Mouse (Mus musculus) kidney, embryonic 14.5 days (tissue): ENCODE results near the gene Slamf9. TPM values are rescaled to one million over a fixed set of nuclear protein-coding genes. Genes with fewer than 3 reads are reported as not detected.

ENCODE experiments used
- ATAC-seq: fragments of 200-750 bp; cut with Nextera tagmentation; 2 replicates; pipeline ENCODE4 v1.8.0; 2017; ENCODE audit warnings: moderate number of reproducible peaks, mild to moderate bottlenecking, moderate TSS enrichment, moderate library complexity; ENCODE audit not compliant: low FRiP score, low TSS enrichment
- H3K27ac ChIP-seq: fragments of 300-500 bp; sonication (generic); 2 replicates; pipeline ENCODE4 v1.5.1; 2014; ENCODE audit warnings: low read depth, mild to moderate bottlenecking, low read length, moderate library complexity, mixed read lengths
- H3K27me3 ChIP-seq: fragments of 300-500 bp; sonication (generic); 2 replicates; pipeline ENCODE4 v1.6.1; 2014; ENCODE audit warnings: mild to moderate bottlenecking, low read length; ENCODE audit not compliant: control insufficient read depth, insufficient read depth
- H3K36me3 ChIP-seq: fragments of 300-500 bp; sonication (generic); 2 replicates; pipeline ENCODE4 v1.6.1; 2014; ENCODE audit warnings: low read length, mixed read lengths; ENCODE audit not compliant: control insufficient read depth, insufficient read depth
- H3K4me1 ChIP-seq: fragments of 300-500 bp; sonication (generic); 2 replicates; pipeline ENCODE4 v1.6.1; 2014; ENCODE audit warnings: low read length, mixed read lengths; ENCODE audit not compliant: control insufficient read depth, insufficient read depth
- H3K4me2 ChIP-seq: fragments of 300-500 bp; sonication (generic); replicated peaks from 2 replicates; pipeline ENCODE4 v1.6.1; 2014; ENCODE audit warnings: low read depth, mild to moderate bottlenecking, low read length
- H3K4me3 ChIP-seq: fragments of 300-500 bp; sonication (generic); 2 replicates; pipeline ENCODE4 v1.5.1; 2014; ENCODE audit warnings: mild to moderate bottlenecking, low read length
- H3K9ac ChIP-seq: fragments of 300-500 bp; sonication (generic); 2 replicates; pipeline ENCODE4 v1.6.1; 2014; ENCODE audit warnings: low read depth, mild to moderate bottlenecking, low read length, moderate library complexity
- H3K9me3 ChIP-seq: fragments of 300-500 bp; sonication (generic); 2 replicates; pipeline ENCODE4 v1.6.1; 2016; ENCODE audit warnings: low read length; ENCODE audit not compliant: control insufficient read depth
- WGBS: fragments of 180-500 bp; shearing (Covaris S2); extraction: QIAGEN DNeasy Blood & Tissue Kit; methylation state at CpG from one replicate; pipeline ENCODE4 v1.1.7; 2014; 5-methylcytosine and 5-hydroxymethylcytosine counted together
- polyA plus RNA-seq: library from polyadenylated mRNA; unstranded; fragments of >200 nt; fragmentation: Nextera tagmentation; extraction: Ambion mirVana; gene quantifications from 2 replicates; pipeline ENCODE4 v1.2.1, GENCODE M21; 2014

Slamf9 gene
- 0.74 and 0.97 TPM in 2 replicates for polyA plus RNA-seq

GRCm38 (mm10) chr1:172475054-172475741, at the start of gene Slamf9:
Slamf9 (plus strand) TSS chr1:172475358.
- Histone ChIP-seq H3K27me3 (no peaks in the 10 kb centered on the region), H3K27ac (no peak within 1 kb of the TSS), H3K36me3 (no peaks in the 10 kb centered on the region), H3K4me2 (no peak within 1 kb of the TSS), H3K4me3 (no peak within 1 kb of the TSS), H3K9me3 (no peaks in the 10 kb centered on the region), H3K4me1 (no peaks in the 10 kb centered on the region; the same call in 1 of the 2 replicates), H3K9ac (no peak within 1 kb of the TSS; the same call in 1 of the 2 replicates)
- no peak for ATAC-seq
- WGBS = 56% methylated on average over 7 of the region's 7 CpGs

- peaks cover 2% of the 10 kb centered on the region; the same call in 1 of the 2 replicates for H3K4me1 ChIP-seq
These were observed 48.7 kb upstream of the Slamf9 start for GRCm38 (mm10) chr1:172426419-172426818.

GRCm38 (mm10) chr1:172427841-172428240, 47.3 kb upstream of the Slamf9 start:
- Histone ChIP-seq H3K27ac (no peak overlapping the region), H3K4me2 (no peak overlapping the region), H3K9me3 (no peaks in the 10 kb centered on the region), H3K4me1 (peaks cover 8% of the 10 kb centered on the region; the same call in 1 of the 2 replicates), H3K9ac (no peak overlapping the region), H3K36me3 (no peaks in the 10 kb centered on the region), H3K27me3 (no peaks in the 10 kb centered on the region), H3K4me3 (no peak overlapping the region)
- ATAC-seq = no peak
- 89% methylated on average over 3 of the region's 3 CpGs for WGBS

More at GRCm38 (mm10) chr1:172426419-172426818, 48.7 kb upstream of the Slamf9 start:
- Histone ChIP-seq H3K9me3 (no peaks in the 10 kb centered on the region), H3K9ac (no peak overlapping the region), H3K27ac (no peak overlapping the region), H3K4me2 (no peak overlapping the region), H3K27me3 (no peaks in the 10 kb centered on the region), H3K36me3 (no peaks in the 10 kb centered on the region), H3K4me3 (no peak overlapping the region)
- WGBS = 73% methylated on average over 1 of the region's 1 CpGs
- ATAC-seq = peak; percentile 22; the same call in 1 of the 2 replicates

GRCm38 (mm10) chr1:172428614-172429013, 46.5 kb upstream of the Slamf9 start:
- H3K4me2 ChIP-seq = no peak overlapping the region
- no peaks in the 10 kb centered on the region for H3K27me3 ChIP-seq
- no peak overlapping the region for H3K9ac ChIP-seq
- H3K36me3 ChIP-seq = no peaks in the 10 kb centered on the region
- no peak overlapping the region for H3K27ac ChIP-seq
- H3K4me3 ChIP-seq = no peak overlapping the region
- H3K4me1 ChIP-seq = peaks cover 15% of the 10 kb centered on the region; the same call in 1 of the 2 replicates
- WGBS = 86% methylated on average over 1 of the region's 1 CpGs
- H3K9me3 ChIP-seq = no peaks in the 10 kb centered on the region
- ATAC-seq = no peak

GRCm38 (mm10) chr1:172430731-172431220, 44.4 kb upstream of the Slamf9 start:
- WGBS = 61% methylated on average over 9 of the region's 9 CpGs
- ATAC-seq = no peak

GRCm38 (mm10) chr1:172431836-172432586, 43.1 kb upstream of the Slamf9 start:
- WGBS = 15% methylated on average over 4 of the region's 4 CpGs

More at GRCm38 (mm10) chr1:172430731-172431220, 44.4 kb upstream of the Slamf9 start:
- Histone ChIP-seq H3K4me3 (no peak overlapping the region), H3K9ac (no peak overlapping the region), H3K9me3 (no peaks in the 10 kb centered on the region), H3K36me3 (no peaks in the 10 kb centered on the region), H3K4me2 (no peak overlapping the region), H3K27ac (no peak overlapping the region; the same call in 1 of the 2 replicates), H3K27me3 (no peaks in the 10 kb centered on the region), H3K4me1 (peaks cover 16% of the 10 kb centered on the region; the same call in 1 of the 2 replicates)

GRCm38 (mm10) chr1:172432587-172432955, 42.6 kb upstream of the Slamf9 start:
- no peak for ATAC-seq
- 52% methylated on average over 3 of the region's 3 CpGs for WGBS
- Histone ChIP-seq H3K4me1 (peaks cover 16% of the 10 kb centered on the region; the same call in 1 of the 2 replicates), H3K27ac (peak overlapping the region; percentile 53; the same call in 1 of the 2 replicates), H3K27me3 (no peaks in the 10 kb centered on the region), H3K4me3 (no peak overlapping the region), H3K36me3 (no peaks in the 10 kb centered on the region), H3K4me2 (no peak overlapping the region), H3K9me3 (no peaks in the 10 kb centered on the region), H3K9ac (no peak overlapping the region)

More at GRCm38 (mm10) chr1:172431836-172432586, 43.1 kb upstream of the Slamf9 start:
- Histone ChIP-seq H3K27ac (peak overlapping the region; percentile 53; the same call in 1 of the 2 replicates), H3K4me3 (no peak overlapping the region), H3K9ac (no peak overlapping the region), H3K27me3 (no peaks in the 10 kb centered on the region), H3K9me3 (no peaks in the 10 kb centered on the region), H3K4me2 (no peak overlapping the region), H3K4me1 (peaks cover 16% of the 10 kb centered on the region; the same call in 1 of the 2 replicates), H3K36me3 (no peaks in the 10 kb centered on the region)
- ATAC-seq = peak; percentile 73

GRCm38 (mm10) chr1:172433012-172433850, 41.9 kb upstream of the Slamf9 start:
- Histone ChIP-seq H3K9ac (no peak overlapping the region), H3K4me3 (no peak overlapping the region), H3K27me3 (no peaks in the 10 kb centered on the region), H3K27ac (peak overlapping the region; percentile 53; the same call in 1 of the 2 replicates), H3K9me3 (no peaks in the 10 kb centered on the region), H3K4me1 (peaks cover 16% of the 10 kb centered on the region; the same call in 1 of the 2 replicates), H3K4me2 (no peak overlapping the region), H3K36me3 (no peaks in the 10 kb centered on the region)
- WGBS = 62% methylated on average over 20 of the region's 20 CpGs
- ATAC-seq = no peak
